Mouse (Mus musculus) cerebellum, adult 11 months (tissue): ENCODE results near the gene Ascl1.

Experiments
- DNase-seq: peaks from one replicate; pipeline ENCODE4 v3.0.0; 2022

Gene Ascl1

DNA sequence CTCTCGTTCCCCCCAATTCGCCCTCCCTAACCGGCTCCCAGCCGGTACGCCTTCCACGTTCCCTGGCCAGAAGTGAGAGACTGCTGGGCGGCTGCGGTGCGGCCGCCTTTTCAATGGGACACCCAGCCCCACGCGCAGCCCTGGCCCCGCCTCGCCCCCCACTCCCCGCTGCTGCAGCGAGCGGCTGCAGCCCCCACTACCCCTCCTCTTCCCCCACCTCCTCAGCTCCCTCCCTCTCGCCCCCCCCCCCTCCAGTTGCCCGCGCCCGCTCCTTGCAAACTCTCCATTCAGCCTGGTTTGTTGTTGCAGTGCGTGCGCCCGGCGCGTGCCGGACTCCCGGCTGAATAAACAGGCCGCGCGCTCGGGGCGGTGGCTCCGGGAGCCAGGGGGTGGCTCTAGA lies at the start of gene Ascl1:
Ascl1 (minus strand) TSS at position 85 of the 400 bp plus-strand sequence.
- DNase-seq: no peak

DNA sequence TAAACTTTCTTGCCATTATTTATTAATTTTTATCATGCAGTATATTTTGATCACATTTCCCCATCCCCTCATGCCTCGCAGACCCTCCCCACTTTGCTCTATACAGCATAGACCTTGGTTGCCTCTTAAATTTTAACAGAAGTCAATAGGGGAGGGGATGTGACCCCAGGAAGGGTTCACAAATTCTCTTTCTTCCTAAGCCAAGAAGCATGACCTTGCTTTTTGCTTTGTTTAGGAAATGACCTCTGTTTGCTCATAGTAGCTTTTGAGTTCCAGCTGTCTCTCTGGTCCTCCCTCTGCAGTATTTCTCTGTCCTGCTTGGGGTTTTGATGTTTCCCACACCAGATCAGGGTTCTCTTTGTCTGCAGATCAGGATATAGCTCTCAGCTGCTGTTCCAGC lies 40.7 kb upstream of the Ascl1 start:
- no peak for DNase-seq

DNA sequence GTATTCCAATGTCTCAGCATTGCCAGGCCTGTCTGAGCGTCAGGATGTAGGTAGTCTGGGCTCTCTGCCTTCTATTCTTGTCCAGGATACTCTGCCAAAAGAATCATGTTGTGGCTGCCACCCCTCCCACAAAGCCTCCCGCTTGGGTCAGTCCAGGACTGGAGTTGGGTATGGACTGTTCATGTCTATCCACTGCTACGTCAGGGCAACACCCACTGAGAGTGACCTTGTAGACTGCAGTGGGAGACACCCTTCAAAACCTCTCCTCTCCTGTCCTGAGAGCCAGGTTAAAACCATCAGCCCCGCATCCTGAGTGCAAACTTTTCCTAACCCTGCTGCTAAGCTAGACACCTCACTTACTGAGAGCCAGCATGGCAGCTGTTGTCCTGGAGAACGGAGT lies 28.2 kb upstream of the Ascl1 start, which contains the start of gene Pah:
Pah (plus strand) TSS at position 150 of the 400 bp plus-strand sequence.
- DNase-seq: no peak

DNA sequence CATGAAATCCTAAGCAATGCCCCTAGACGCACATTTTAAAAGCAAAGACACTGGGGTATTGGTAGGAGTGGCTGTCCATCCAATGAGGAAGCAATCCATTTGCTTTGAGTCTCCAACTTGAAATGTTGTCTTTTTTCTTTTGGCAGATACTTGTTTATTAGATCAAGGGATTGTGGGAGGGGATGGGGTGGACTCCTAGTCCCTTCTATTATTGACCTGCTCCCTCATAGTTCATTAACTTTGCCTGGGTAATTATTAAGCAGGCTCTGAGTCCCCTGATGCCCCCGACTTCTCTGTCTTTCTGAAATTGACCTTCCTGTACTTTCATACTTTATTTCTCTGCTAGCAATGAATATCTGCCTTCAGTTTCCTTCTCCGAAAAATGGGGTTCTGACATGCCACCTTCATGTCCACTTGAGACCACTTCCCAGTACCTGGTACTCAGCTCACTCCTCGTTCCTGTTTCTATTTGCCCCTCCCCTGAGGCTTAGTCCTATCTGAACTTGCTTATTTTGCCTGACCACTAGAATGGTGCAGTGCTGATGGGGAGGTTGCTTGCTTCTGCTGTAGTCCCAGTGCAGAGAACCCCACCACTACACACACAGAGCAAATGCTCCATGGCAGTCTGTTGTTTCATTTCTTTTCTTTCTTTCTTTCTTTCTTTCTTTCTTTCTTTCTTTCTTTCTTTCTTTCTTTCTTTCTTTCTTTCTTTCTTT lies 27.1 kb upstream of the Ascl1 start:
- DNase-seq: no peak

DNA sequence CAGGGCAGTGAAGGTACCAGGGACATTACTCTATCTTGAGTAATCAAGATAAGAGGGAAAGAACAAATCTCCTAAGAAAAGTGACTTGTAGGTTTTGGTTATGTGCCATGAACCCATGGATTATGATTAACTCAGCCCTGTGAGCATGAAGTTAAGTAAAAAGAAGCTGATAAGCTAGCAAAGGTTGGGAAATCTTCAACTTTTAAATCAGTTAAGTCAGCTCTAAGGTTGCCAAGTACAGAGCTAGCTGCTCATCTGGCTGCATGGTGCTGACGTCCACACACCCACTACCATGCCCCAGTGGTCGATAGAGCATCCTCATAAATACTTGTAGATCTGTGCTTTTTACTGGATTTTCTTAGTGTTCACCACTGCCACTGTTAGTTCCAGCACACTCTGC lies 25.1 kb upstream of the Ascl1 start:
- no peak for DNase-seq

DNA sequence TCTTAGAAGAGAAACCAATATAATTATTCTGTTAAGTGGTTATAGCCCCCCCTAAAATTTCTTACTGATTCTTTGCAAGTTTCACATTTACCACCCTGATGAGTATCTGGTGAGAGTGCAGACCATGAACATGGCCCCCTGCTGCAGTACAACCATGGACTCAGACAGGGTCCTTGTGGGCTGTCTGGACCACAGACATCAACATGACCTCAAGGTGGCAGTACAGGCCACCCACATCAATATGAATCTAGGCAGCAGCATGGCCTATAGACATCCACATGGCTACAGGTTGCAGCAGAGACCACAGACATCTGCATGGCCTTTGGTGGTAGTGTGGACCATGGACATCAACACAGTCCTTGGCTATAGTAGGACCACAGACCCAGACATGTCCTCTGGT lies 19.6 kb upstream of the Ascl1 start:
- DNase-seq: no peak

DNA sequence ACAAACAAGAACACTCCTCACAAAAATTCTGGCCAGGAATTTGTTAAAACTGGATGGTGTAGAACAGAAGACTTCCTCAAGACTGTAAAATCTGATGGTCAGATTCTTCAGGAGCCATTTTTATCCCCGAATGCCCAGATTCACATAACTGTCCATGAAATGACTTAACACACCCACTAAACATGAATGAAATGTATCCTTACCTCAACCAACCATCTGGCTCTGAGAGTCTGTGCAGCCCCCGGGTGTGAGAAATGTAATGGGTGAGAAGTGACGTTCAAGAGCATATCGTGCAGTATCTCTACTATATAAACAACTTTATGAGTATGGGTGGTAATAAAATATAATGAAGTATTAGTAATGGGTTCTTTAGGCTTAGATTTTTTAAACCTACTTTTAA lies 15.1 kb upstream of the Ascl1 start:
- no peak for DNase-seq

DNA sequence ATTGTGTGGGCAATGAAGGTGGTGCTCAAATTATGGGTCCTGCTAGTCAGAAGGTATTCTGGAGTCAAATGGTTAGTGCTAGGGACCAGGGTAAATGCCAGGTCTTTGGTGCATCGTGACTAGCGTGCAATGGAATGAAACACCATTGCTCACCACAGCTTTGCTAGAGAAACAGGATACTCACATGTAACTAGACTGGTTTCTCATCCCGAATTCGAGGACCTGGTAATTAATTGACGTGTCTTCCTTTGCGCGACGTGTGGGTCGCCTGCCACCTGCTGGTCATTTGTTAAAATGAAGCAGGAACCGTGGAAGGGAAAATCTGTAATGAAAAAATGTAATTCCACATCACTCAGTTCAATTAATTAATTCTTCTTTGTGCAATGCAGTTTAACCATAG lies 10.5 kb upstream of the Ascl1 start:
- DNase-seq: peak; percentile 18

DNA sequence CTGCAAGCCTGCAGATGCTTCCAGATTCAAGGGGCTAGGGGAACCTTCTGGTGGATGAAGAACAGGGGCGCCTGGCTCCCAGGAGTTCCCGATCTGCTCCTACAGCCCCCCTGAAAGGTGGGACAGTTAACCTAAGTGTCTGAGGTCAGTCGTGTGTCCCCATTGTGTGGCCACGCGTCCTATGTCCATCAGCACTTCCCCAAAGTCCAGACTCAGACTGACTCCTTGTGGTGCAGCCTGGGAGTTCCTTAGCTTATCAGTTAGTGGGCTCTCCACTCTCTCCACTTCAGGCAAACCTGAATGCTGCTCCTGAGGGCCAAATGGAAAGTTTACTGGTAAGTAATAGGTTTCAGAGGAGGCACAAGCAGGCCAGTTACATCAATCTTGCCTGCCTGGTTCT lies 8.8 kb upstream of the Ascl1 start:
- DNase-seq: no peak

DNA sequence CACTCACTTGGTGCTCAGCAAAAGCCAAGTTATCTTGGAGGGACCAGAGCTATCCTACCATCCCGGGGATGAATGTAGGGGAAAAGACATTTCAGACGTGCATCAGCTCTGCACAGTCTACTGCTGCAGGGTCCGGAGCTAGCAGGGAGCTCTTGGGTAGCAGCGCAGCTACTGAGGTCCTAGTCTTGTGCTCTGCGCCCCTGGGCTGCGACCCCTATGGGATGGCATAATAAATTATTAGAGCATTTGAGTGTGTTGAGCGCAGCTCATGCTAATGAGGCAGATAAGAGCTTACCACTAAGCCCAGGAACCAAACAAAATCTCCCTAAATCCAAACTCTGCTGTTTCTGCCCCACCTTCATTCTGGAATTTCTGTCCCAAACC lies 8.2 kb upstream of the Ascl1 start:
- no peak for DNase-seq

DNA sequence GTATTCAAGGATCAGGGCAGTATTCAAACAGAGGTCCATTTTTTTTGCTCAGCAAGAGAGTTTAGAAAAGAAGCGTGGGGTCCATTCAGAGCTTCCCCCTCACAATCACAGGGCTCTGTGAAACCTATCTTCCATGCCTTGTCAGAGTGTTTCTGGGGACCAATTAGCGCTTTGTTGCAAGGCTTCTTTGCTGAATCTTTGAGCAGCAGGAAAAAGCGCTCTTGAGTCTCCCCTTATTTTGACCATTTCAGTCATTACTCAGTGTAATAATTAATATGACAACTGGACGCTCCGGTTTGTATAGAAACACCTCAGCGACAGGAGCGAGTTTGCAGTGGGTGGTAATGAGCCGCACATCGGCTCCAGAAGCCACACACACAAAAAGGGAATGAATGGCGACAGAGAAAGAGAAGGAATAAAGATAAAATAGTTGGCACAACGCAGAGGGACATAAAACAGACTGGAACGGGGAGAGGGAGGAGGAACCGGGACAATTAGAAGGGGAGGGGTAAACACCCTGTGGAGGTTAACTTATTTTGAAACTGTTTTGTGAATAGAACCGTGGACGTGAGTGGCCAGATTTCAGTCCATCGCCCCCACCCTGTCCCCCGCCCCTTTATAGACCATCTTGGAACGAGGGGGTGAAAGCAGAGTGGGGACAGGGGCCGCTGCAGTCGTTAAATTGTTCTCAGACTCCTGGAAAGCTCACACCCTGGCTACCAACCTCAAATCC lies 7.6 kb upstream of the Ascl1 start:
- DNase-seq: no peak

DNA sequence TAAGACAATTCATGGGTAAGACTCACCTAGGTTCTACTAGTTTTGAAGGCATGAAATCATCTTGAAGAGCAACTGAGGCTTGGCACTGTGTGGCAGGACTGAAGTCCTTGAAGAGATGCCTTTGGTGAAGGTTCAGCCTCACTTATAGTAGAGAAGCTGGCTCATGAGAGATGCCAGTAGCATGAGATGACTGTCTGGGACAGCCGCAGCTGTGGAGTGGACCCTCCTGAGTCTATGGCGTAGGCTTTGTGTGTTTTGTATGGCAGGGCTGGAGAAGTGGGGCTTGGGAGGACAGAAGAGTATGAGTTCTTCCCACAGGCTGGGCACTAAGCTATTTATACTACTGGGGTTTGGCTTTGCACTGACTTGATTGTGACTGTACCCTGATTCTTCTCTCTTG lies 3.6 kb upstream of the Ascl1 start:
- DNase-seq: no peak

DNA sequence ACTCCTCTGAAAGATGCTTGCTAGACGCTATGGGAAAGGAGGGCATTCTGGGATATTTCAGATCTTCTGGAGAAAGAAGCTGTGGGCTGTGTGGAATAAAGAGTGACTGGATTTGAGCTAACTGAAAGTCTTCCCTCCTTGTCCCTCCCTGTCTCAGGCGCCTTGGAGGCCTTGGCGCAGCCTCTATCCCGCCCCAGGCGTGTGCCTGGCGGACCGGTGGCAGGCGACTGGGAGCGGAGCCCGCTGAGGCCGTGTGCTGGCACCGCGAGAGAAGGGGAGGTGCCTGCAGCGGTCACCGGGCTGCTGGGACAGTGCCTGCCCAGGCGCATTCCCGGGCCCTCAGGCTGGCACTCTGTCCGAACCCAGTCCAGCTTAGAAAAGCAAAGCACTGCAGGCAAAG lies 1.1 kb upstream of the Ascl1 start:
- DNase-seq: no peak

DNA sequence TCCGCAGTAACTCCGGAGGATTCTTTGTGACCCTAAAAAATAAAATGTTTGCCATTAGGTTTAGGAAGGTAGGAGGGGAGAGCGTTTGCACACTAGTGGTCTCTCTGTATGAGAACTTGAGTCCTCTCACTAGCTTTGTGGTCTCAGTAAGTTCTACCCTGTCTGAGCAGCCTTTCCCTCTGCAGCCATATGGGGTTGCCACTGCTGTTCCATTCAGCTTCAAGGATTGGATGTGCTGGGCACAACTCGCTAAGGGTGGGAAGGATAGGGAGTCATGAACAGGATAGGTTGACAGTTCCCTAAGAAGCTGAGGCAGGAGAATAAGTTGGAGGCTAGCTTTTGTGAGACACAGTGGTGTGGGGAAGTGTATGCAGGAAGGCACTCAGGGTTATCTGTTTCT lies 716 bp upstream of the Ascl1 start:
- DNase-seq: no peak

DNA sequence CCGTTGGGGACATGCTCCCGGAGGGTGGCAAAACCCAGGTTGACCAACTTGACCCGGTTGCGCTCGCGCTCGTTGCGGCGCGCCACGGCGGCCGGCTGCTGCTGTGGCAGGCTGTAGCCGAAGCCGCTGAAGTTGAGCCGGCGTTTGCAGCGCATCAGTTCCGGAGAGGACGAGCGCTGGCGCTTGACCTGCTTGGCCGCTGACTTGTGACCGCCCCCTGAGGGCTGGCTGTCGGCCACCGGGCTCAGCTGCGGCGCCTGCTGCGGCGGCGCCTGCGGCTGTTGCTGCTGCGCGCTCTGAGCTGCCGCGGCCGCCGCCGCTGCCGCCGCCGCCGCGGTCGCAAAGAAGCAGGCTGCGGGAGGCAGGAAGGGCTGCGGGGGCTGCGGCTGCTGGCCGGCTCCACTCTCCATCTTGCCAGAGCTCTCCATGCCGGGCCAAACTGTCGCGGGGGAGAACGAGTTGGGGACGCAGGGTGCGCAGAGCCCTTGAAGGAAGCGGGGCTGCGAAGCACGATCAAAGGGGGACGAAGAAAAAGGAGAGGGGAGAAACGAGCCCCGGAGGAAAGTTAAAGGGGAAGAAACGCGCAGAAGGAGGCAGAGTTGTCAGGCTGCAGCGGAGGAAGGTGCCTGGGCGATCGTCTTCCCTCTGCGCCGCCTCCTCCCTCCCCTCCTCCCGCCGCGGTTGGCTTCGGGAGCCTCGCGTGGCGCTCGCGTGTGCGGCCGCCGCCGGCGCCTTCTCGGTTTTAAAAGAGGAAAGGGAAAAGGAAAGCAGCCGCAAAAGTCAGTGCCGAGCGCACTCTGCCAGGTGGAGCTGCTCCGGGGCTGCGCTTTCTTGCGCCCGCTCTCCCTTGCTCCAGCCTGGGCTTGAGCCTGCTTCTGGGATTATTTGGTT lies 554 bp downstream of the Ascl1 start:
- DNase-seq: no peak

DNA sequence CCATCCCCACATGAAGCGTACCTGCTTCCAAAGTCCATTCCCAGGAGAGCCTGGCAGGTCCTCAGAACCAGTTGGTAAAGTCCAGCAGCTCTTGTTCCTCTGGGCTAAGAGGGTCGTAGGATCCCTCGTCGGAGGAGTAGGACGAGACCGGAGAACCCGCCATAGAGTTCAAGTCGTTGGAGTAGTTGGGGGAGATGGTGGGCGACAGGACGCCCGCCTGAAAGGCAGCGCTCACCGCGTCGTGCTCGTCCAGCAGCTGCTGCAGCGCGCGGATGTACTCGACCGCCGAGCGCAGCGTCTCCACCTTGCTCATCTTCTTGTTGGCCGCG lies 1.2 kb downstream of the Ascl1 start:
- DNase-seq: no peak

DNA sequence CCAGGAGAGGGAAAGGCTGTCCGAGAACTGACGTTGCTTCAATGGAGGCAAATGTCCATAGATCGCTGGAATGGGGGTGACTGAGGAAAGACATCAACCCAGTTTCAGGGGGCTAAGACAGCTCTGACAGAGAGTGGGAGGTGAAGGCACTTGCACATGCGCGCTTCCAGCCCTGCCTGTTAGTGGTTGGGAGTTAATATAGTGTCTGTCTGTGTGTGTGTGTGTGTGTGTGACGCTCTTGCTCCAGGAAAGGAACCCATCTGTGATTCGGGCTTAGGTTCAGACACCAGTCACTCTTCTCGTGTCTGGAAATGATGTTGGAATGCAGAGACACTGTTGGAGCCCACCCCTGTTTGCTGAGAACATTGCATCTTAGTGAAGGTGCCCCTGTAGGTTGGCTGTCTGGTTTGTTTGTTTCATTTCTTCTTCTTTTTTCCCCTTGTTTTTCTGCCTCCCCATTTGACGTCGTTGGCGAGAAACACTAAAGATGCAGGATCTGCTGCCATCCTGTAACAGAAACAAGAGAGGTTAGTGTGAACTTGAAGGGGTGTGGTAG lies 1.9 kb downstream of the Ascl1 start:
- no peak for DNase-seq

DNA sequence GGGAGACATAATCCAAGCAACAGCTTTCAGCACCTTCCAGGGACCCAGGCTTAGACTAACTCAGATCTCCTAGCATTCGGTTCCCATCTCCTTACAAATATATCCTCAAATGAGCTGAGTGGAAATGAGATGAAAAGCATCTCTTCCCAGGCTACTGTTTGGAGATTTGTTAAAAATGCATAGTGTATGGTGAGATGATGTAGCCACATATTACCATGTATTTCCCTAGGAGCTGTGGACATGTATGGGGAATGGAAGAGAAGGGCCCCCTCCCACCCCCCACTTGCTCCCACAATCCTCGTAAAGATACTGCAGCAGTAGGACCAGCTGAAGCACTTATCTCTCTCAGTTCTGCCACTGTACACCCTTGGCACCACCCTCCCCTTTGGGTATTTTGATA lies 3.1 kb downstream of the Ascl1 start:
- no peak for DNase-seq

DNA sequence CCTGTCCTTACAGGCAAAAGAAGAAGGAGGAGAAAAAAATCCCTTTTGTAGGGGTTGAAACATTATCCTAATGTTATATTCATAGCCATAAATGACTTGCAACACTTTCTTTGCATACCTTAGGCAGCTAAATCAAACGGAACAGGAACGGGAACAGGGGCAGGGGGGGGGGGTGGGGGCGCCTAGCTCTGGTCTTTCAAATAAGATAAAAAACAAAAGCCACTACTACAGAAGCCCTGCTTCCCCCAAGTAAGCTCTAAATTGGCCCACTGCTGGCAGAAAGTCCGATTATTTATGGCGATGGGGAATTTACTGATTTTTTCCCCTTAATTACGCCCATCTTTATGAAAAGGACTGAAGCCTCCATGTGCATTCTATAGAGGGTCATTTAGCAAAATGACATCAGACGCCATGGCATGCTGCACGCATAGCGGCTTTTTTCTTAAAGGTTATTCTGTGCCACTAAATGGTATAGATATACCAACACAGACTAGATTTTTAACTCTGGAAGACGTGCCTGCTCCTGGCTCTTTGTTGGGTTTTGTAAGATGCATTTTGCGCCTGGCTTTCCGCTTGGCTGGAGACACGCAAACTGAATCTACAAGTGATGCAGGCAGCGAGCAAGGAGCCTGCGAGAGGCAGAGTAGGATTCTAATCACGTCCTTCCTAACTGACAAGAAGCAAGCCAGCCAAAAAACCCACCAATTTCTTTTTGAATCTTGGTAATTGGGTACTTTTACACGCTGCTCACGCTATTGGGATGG lies 4.0 kb downstream of the Ascl1 start:
- no peak for DNase-seq

DNA sequence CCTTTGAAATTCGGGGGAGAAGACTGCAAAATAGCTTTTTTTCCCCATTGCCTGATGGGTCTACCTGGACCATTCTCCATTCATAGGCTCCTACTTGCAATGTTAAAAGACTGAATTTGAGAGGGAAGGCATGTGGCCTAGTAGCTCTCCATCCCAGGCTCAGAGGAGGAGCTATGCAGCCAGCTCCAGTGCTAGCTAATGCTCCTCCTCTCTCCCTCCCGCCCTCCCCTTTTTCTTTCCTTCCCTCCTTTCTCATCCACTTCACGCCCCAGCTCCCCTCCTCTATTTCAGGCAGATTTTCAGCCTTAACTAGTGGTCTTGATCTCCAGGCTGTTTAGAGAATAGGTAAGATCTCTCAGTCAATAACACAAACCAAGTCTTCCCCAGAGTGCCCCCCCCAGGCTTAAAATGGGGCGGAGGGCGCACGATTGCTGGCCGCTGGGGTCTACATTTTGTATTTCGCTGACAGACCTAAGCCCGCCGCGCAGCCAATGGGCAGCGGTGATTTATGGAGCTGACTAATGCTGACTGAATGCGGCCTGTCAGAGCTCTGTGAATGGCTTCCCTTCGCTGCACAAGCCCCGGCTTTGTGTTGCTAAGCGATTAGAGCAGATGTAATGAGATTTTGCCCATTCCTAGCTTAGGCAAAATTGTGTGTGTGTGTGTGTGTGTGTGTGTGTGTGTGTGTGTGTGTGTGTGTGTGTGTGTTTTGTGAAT lies 4.9 kb downstream of the Ascl1 start:
- DNase-seq: no peak

DNA sequence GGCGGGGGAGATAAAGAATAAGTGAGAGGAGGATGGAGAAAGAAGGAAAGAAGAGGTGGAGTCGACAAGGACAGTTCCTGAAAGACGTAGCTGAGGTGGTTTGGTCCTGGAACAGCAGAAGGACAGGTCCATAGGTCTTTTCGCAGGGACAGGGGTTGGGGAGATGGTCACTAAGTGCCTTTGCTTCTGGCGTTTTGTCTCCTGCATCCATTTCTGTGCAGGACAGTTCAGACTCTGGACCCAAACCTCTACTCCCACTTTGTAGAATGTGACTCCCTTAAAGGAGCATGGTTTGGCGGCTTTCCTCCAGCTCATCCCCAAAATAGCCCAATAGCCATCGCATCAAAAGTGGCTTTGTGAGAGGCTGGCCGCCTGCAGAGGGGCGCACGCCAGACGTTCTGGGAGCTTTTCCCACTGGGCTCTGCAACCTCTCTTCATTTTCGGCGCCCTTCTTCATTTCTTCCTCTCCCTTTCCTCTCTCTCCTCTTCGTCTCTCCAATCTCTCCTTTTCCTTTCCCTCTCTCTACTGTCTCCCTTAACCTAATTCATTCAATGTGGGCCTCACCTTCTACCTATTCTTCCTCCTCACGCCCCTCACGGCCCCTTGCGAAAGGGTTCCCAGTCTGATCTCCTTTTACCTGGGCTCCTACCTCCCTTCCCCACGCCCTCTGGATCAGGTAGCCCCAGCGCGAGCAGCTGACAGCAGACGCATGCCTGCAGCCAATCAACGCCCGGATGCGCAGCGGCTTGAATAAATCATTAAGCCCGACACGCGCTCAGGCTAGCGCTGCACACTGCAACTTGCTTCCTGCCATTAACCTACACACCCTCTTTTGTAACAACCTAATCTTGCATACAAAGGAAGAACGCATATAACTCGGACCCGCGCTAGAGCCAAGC lies 7.5 kb downstream of the Ascl1 start:
- DNase-seq: no peak
